Mouse (Mus musculus) intestine, postnatal 0 days (tissue): ENCODE measurements at regions not wholly inside any gene's neighbourhood (a gene's known extent, or its start where the extent isn't known, plus 50 kb on each side); places are given as distances from the start of the nearest gene placed in this dataset.

Experiments
- ATAC-seq: fragments of 200-750 bp; cut with Nextera tagmentation; 2 replicates; pipeline ENCODE4 v1.8.0; 2017; ENCODE audit warnings: mild to moderate bottlenecking, moderate TSS enrichment, moderate library complexity
- H3K27ac ChIP-seq: fragments of 300-500 bp; sonication (generic); 2 replicates; pipeline ENCODE4 v1.5.1; 2014; ENCODE audit warnings: mild to moderate bottlenecking, low read depth, low read length, moderate library complexity
- H3K27me3 ChIP-seq: fragments of 300-500 bp; sonication (generic); replicated peaks from 2 replicates; pipeline ENCODE4 v1.6.1; 2014; ENCODE audit warnings: low read length, mixed read lengths; ENCODE audit not compliant: control insufficient read depth, insufficient read depth
- H3K36me3 ChIP-seq: fragments of 300-500 bp; sonication (generic); 2 replicates; pipeline ENCODE4 v1.6.1; 2014; ENCODE audit warnings: mild to moderate bottlenecking, moderate library complexity; ENCODE audit not compliant: control insufficient read depth, insufficient read depth
- H3K4me1 ChIP-seq: fragments of 300-500 bp; sonication (generic); replicated peaks from 2 replicates; pipeline ENCODE4 v1.6.1; 2014; ENCODE audit warnings: antibody characterized with exemption, low read length, mixed read lengths; ENCODE audit not compliant: control insufficient read depth, insufficient read depth
- H3K4me2 ChIP-seq: fragments of 300-500 bp; sonication (generic); replicated peaks from 2 replicates; pipeline ENCODE4 v1.6.1; 2014; ENCODE audit warnings: low read depth, mild to moderate bottlenecking, moderate library complexity
- H3K4me3 ChIP-seq: fragments of 300-500 bp; sonication (generic); 2 replicates; pipeline ENCODE4 v1.5.1; 2014; ENCODE audit warnings: low read depth, low read length
- H3K9ac ChIP-seq: fragments of 300-500 bp; sonication (generic); 2 replicates; pipeline ENCODE4 v1.6.1; 2014; ENCODE audit warnings: mild to moderate bottlenecking, low read depth, low read length
- H3K9me3 ChIP-seq: fragments of 300-500 bp; sonication (generic); 2 replicates; pipeline ENCODE4 v1.6.1; 2016; ENCODE audit warnings: mixed run types; ENCODE audit not compliant: control insufficient read depth
- CTCF ChIP-seq: sonication (generic); IDR thresholded peaks from 2 replicates; pipeline ENCODE4 v1.5.1; 2016; ENCODE audit warnings: low read depth, mild to moderate bottlenecking, control low read depth, antibody characterized with exemption, moderate library complexity
- WGBS: fragments of 180-500 bp; shearing (Covaris S2); extraction: QIAGEN DNeasy Blood & Tissue Kit; methylation state at CpG from one replicate; pipeline ENCODE4 v1.1.7; 2014; 5-methylcytosine and 5-hydroxymethylcytosine counted together

DNA sequence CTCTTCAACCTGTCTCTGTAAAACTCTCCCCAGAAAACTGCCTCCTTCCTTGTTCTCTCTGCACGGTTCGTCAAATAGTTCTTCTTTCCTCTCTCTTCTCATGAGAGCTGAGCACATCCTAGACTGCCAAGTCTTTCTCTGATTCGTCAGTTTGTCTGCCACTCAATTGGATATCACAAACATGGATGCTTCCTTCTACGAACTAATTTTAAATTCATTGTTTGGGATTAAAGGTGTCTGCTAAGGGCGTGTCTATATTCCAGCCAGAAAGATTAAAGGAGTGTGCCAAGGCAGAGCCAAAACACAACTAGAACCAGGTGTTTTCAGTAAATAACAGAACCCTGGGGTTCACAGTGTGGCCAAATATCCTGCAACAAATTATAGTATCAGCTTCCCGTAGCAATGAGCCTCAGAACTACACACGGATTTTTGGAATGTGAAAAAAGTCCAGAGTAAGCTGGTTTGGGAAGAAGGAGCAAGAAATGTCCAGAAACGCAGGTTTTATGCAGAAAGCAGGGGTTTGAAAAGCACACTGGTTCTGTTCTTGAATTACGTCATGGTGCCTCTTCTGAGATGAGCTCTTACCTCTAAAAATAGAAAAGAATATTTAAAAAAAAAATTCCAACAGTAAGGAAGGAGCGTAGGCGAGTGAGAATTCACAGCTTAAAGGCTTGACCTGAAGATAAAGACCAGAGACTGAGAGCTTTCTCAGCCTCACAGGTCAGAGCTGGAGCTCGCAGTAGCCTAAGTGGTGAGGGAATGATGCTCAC is 206.0 kb upstream of the Jmjd1c start:
- Histone ChIP-seq H3K4me1 (no peaks in the 10 kb centered on the region), H3K36me3 (no peaks in the 10 kb centered on the region), H3K9me3 (no peaks in the 10 kb centered on the region), H3K9ac (no peak overlapping the region), H3K4me3 (no peak overlapping the region), H3K4me2 (no peak overlapping the region), H3K27ac (no peak overlapping the region), H3K27me3 (no peaks in the 10 kb centered on the region)
- ATAC-seq = no peak
- WGBS = 78% methylated on average over 12 of the region's 12 CpGs
- no peak for TF ChIP-seq CTCF

DNA sequence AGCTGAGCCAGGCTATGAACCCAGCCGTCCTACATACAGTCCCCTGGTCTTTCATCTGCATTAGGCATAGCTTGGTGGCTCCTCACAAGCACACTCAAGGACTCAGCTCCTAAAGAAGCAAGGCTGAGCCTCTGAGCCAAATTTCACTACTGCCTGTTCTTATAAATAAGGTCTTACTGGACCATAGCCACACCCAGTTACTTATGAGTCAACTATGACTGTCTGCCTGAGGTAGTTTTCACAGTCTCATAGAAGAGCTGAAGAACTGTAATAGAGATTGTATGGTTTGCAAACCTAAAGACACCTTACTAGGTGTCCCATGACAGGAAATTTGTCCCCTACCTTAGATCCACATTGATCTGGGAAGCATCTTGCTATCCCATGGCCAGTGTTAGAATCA is 204.1 kb upstream of the Jmjd1c start:
- Histone ChIP-seq H3K27me3 (no peaks in the 10 kb centered on the region), H3K4me3 (no peak overlapping the region), H3K36me3 (no peaks in the 10 kb centered on the region), H3K4me2 (no peak overlapping the region), H3K9ac (no peak overlapping the region), H3K4me1 (no peaks in the 10 kb centered on the region), H3K27ac (no peak overlapping the region), H3K9me3 (no peaks in the 10 kb centered on the region)
- TF ChIP-seq CTCF = no peak
- 100% methylated on average over 1 of the region's 1 CpGs for WGBS
- no peak for ATAC-seq

DNA sequence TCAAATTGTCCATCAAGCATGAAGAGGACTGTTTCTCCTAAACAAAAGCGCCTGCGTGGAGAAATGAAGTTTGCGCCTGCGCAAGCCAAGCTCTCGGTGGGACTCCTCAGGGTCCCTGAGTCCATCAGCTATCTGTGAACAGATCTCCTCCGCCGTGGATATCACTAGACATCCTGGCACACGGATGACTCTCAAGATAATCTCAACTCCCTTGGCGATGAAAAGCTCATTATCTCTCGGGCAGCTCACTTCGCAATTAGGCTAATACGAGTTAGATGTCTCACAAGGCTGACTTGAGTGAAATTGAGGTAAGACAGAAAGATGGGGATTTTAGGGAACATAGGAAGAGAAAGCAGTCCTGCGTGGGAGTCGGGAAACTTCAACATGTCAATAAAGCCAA is 202.1 kb upstream of the Jmjd1c start:
- no peaks in the 10 kb centered on the region for H3K9me3 ChIP-seq
- no peaks in the 10 kb centered on the region for H3K4me1 ChIP-seq
- no peak for ATAC-seq
- WGBS = 88% methylated on average over 14 of the region's 14 CpGs
- no peak overlapping the region for H3K9ac ChIP-seq
- no peak for TF ChIP-seq CTCF
- H3K36me3 ChIP-seq = no peaks in the 10 kb centered on the region
- no peaks in the 10 kb centered on the region for H3K27me3 ChIP-seq
- H3K27ac ChIP-seq = no peak overlapping the region
- H3K4me3 ChIP-seq = no peak overlapping the region
- no peak overlapping the region for H3K4me2 ChIP-seq

DNA sequence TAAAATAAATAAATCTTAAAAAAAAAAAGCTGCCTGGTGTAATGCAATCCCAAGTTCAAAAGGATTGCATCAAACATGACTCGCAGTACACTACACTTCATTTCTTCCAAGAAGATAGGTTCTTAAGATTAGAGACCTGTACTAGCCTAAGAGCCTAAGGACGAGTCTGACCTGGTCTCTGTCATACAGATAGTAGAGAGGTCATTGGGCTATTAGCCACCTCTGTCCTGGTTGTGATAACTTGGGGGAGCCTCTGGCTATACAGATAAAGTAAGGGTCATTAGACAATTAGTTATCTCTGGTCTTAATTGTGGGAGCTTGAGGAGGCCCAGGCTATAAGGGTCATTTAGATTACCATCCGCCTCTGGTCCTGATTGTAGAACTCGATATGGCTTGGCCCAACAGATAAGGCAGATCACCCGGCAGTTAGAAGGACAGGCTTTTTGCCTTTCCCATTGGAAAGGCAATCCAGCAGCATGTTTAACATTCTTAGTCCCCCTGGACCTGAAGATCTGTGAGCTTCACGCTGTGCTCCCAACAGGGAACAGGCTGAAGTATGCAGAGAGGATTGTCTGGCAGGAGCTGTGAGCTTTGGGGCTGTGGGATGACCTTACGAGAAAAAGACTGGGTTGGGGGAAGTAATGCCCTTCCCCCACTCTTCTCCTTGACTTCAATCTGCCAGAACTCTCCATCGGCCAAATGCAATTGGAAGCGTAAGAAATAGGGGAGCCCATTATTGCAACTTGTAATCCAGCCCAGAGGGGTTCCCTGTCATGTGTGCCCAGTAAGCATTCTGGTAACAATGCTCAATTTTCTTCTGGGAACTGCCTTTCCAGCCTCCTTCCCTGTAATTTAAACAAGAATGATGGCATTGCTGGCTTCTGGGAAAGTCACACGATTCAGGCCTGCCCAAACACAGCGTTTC is 199.0 kb upstream of the Jmjd1c start:
- 44% methylated on average over 11 of the region's 11 CpGs for WGBS
- no peak overlapping the region for H3K4me2 ChIP-seq
- no peak overlapping the region for H3K4me3 ChIP-seq
- no peak overlapping the region for H3K9ac ChIP-seq
- ATAC-seq = no peak
- peaks cover 4% of the 10 kb centered on the region; the same call in 1 of the 2 replicates for H3K4me1 ChIP-seq
- H3K27ac ChIP-seq = no peak overlapping the region
- no peaks in the 10 kb centered on the region for H3K36me3 ChIP-seq
- no peaks in the 10 kb centered on the region; the same call in 1 of the 2 replicates for H3K27me3 ChIP-seq
- no peak for TF ChIP-seq CTCF
- no peaks in the 10 kb centered on the region for H3K9me3 ChIP-seq

DNA sequence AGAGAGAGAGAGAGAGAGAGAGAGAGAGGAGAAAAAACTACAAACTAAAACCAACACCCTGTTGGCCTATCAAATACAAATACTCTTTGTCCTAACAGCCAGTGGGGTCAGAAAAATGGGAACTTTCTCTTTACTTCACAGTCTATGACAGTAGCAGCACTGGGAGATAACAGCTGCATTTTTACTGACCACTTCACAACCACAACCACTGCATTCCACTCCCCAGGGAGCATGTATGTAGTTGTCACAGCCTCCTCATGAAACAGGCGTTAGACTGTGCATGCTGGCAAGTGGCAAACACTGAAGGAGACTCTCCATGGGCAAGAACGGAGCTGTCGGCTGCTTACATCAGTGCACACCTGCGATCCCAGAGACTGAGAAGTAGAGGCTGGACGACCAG is 196.2 kb upstream of the Jmjd1c start:
- no peak for ATAC-seq
- H3K9me3 ChIP-seq = no peaks in the 10 kb centered on the region
- no peak for TF ChIP-seq CTCF
- no peak overlapping the region for H3K27ac ChIP-seq
- 92% methylated on average over 5 of the region's 5 CpGs for WGBS
- peaks cover 4% of the 10 kb centered on the region; the same call in 1 of the 2 replicates for H3K4me1 ChIP-seq
- H3K4me3 ChIP-seq = no peak overlapping the region
- H3K9ac ChIP-seq = no peak overlapping the region
- no peaks in the 10 kb centered on the region; the same call in 1 of the 2 replicates for H3K27me3 ChIP-seq
- no peak overlapping the region for H3K4me2 ChIP-seq
- H3K36me3 ChIP-seq = no peaks in the 10 kb centered on the region

DNA sequence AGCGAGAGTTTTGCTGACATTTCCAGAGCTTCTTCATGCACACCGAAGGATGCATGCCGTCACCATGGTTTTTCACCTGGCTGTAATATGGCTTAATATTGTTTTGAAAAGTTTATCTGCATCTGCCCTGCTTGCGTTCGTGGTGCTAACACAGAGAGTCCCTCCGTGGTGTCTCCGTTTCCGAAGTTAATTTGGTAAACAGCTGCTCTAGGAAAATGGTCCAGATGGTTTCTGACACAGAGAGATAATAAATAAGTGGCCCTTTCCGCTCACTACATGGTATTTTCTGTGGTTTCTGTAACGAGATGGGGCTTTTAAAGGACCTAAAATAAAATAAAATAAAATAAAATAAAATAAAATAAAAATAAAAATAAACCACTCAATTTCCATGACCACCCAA is 195.1 kb upstream of the Jmjd1c start:
- Histone ChIP-seq H3K27me3 (no peaks in the 10 kb centered on the region; the same call in 1 of the 2 replicates), H3K4me2 (no peak overlapping the region), H3K9ac (no peak overlapping the region), H3K9me3 (no peaks in the 10 kb centered on the region), H3K4me3 (no peak overlapping the region), H3K27ac (no peak overlapping the region), H3K4me1 (peaks cover 4% of the 10 kb centered on the region; the same call in 1 of the 2 replicates), H3K36me3 (no peaks in the 10 kb centered on the region)
- TF ChIP-seq CTCF = no peak
- ATAC-seq = no peak
- WGBS = 69% methylated on average over 10 of the region's 10 CpGs
